In the genomic region with DNA sequence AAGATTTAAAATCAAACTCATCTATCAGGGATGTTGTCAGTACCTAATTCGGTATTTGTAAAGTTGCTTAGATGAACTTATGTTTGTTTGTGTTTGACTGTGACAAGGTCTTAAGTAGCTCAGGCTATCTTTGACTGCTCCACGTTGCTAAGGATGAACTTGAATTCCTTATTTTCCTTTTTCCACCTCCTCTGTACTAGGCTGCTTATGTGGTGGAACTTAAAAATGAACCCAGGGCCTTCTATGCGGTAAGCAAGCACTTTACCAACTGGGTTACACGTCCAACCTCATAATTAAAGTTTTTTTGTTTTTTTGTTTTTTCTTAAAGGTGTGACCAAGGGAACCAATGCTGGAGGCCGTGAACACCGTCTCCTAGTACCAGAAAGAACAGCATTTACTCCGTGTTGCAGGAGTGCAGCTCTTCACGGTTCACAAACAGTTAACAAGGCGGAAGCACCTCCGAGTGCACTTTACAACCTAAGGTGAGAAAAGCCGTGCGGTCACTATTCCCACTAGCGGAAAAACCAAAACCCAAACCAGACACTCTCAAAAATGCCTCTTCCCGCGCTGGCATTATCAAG, we compare ENCODE assay signal across 8 mouse cellular contexts. TPM values are rescaled to one million over a fixed set of nuclear protein-coding genes. Genes with fewer than 3 reads are reported as not detected.
DNase-seq lines count a peak whose midpoint lies in the region; ATAC-seq and TF ChIP-seq lines count a peak whose summit lies in the region.

Zcchc7 (plus strand) TSS at position 325 of the 581 bp plus-strand sequence.

- TF ChIP-seq CTCF in Patski (IDR thresholded peaks at IDR 0.05) = no peak
- TF ChIP-seq CTCF in liver, postnatal 0 days (IDR thresholded peaks at IDR 0.05; ENCODE audit: low read depth) = no peak

- no peak for TF ChIP-seq EP300 in liver, postnatal 0 days (IDR thresholded peaks at IDR 0.05; ENCODE audit: low read depth)

- in situ Hi-C loops in Patski (cut with MboI; ENCODE audit: low pct_unique_long_range_greater_than_20kb) = no loop called here

- H3K9me3 ChIP-seq in kidney, embryonic 14.5 days (ENCODE audit: control insufficient read depth, low read length) = no peaks in the 10 kb centered on the region
- H3K9me3 ChIP-seq in forebrain, embryonic 14.5 days (replicated peaks; ENCODE audit: control insufficient read depth, low read length) = no peaks in the 10 kb centered on the region
- H3K9me3 ChIP-seq in hindbrain, embryonic 14.5 days (ENCODE audit: control insufficient read depth, low read length) = no peaks in the 10 kb centered on the region
- H3K9me3 ChIP-seq in liver, postnatal 0 days (ENCODE audit: low read length) = no peaks in the 10 kb centered on the region

- CTCF ChIA-PET in Patski (lab: Charles Lee) = no interaction called here

- WGBS in kidney, embryonic 14.5 days = 6% methylated on average over 15 of the region's 15 CpGs
- WGBS in forebrain, embryonic 14.5 days = 5% methylated on average over 15 of the region's 15 CpGs
- WGBS in hindbrain, embryonic 14.5 days = 5% methylated on average over 15 of the region's 15 CpGs
- WGBS in liver, postnatal 0 days (ENCODE audit: insufficient replicate concordance) = 5% methylated on average over 15 of the region's 15 CpGs

- peak within 1 kb of the TSS; percentile 73 for H3K4me2 ChIP-seq in kidney, embryonic 14.5 days (replicated peaks; ENCODE audit: low read depth, low read length)
- peak within 1 kb of the TSS; percentile 86 for H3K4me2 ChIP-seq in forebrain, embryonic 14.5 days (ENCODE audit: low read length)
- peak within 1 kb of the TSS; percentile 74 for H3K4me2 ChIP-seq in hindbrain, embryonic 14.5 days (replicated peaks)
- H3K4me2 ChIP-seq in liver, postnatal 0 days (ENCODE audit: low read depth, low read length) = peak within 1 kb of the TSS; percentile 78

- no peaks in the 10 kb centered on the region for H3K27me3 ChIP-seq in kidney, embryonic 14.5 days (ENCODE audit: control insufficient read depth, insufficient read depth, low read length)
- peaks cover 5% of the 10 kb centered on the region for H3K27me3 ChIP-seq in Patski
- no peaks in the 10 kb centered on the region for H3K27me3 ChIP-seq in forebrain, embryonic 14.5 days (replicated peaks; ENCODE audit: control insufficient read depth, insufficient read depth, low read length)
- H3K27me3 ChIP-seq in hindbrain, embryonic 14.5 days (ENCODE audit: control insufficient read depth, insufficient read depth, low read length) = no peaks in the 10 kb centered on the region
- no peaks in the 10 kb centered on the region for H3K27me3 ChIP-seq in liver, postnatal 0 days (ENCODE audit: insufficient read depth, low read length)

- ATAC-seq in kidney, embryonic 14.5 days (ENCODE audit: low FRiP score, low TSS enrichment) = peak; percentile 52
- no peak for ATAC-seq in Patski
- ATAC-seq in forebrain, embryonic 14.5 days = peak; percentile 47
- peak; percentile 67; the same call in 1 of the 2 replicates for ATAC-seq in hindbrain, embryonic 14.5 days (ENCODE audit: low FRiP score)
- peak; percentile 45 for ATAC-seq in liver, postnatal 0 days

- peaks cover 3% of the 10 kb centered on the region; the same call in 1 of the 2 replicates for H3K4me1 ChIP-seq in kidney, embryonic 14.5 days (ENCODE audit: control insufficient read depth, insufficient read depth, low read length)
- H3K4me1 ChIP-seq in forebrain, embryonic 14.5 days (ENCODE audit: control insufficient read depth, insufficient read depth, low read length) = no peaks in the 10 kb centered on the region
- peaks cover 15% of the 10 kb centered on the region; the same call in 1 of the 2 replicates for H3K4me1 ChIP-seq in hindbrain, embryonic 14.5 days (replicated peaks; ENCODE audit: control insufficient read depth, insufficient read depth, low read length)
- H3K4me1 ChIP-seq in liver, postnatal 0 days (ENCODE audit: insufficient read depth) = 0 out of 2 replicates have a peak, but pooled peaks cover 8% of the 10 kb centered on the region

- POLR2A ChIA-PET in Patski (lab: Charles Lee) = interaction anchor here (0.5 to 0.6 kb wide), 2 partner anchors 132 to 729 kb away, joined by 3 to 4 read pairs; no protein-coding TSS in a partner anchor

- H3K9ac ChIP-seq in kidney, embryonic 14.5 days (ENCODE audit: low read depth, low read length) = peak within 1 kb of the TSS; percentile 92
- peak within 1 kb of the TSS; percentile 94 for H3K9ac ChIP-seq in forebrain, embryonic 14.5 days (ENCODE audit: low read length)
- peak within 1 kb of the TSS; percentile 71 for H3K9ac ChIP-seq in hindbrain, embryonic 14.5 days
- H3K9ac ChIP-seq in liver, postnatal 0 days (replicated peaks) = peak within 1 kb of the TSS; percentile 99

- no peak for DNase-seq in kidney, adult 8-10 months
- DNase-seq in Patski (ENCODE audit: low read depth, low spot score) = peak; percentile 10
- no peak for DNase-seq in forebrain, embryonic 14.5 days (ENCODE audit: low spot score)
- no peak for DNase-seq in hindbrain, embryonic 14.5 days (ENCODE audit: low spot score)
- DNase-seq in liver, postnatal 0 days = no peak
- no peak for DNase-seq in Muller cell, postnatal 12 days (ENCODE audit: inconsistent ontology term)
- DNase-seq in spleen, postnatal 4 days (ENCODE audit: low spot score in 2 of 2) = no peak

- no peaks in the 10 kb centered on the region for H3K36me3 ChIP-seq in kidney, embryonic 14.5 days (ENCODE audit: control insufficient read depth, insufficient read depth, low read length)
- no peaks in the 10 kb centered on the region for H3K36me3 ChIP-seq in forebrain, embryonic 14.5 days (ENCODE audit: control insufficient read depth, insufficient read depth, low read length)
- no peaks in the 10 kb centered on the region for H3K36me3 ChIP-seq in hindbrain, embryonic 14.5 days (replicated peaks; ENCODE audit: control insufficient read depth, insufficient read depth)
- no peaks in the 10 kb centered on the region for H3K36me3 ChIP-seq in liver, postnatal 0 days (replicated peaks; ENCODE audit: insufficient read depth, low read length)

- H3K4me3 ChIP-seq in kidney, embryonic 14.5 days (ENCODE audit: low read length) = peak within 1 kb of the TSS; percentile 96
- peak within 1 kb of the TSS; percentile 87 for H3K4me3 ChIP-seq in forebrain, embryonic 14.5 days (ENCODE audit: low read depth, low read length)
- peak within 1 kb of the TSS; percentile 57 for H3K4me3 ChIP-seq in hindbrain, embryonic 14.5 days (replicated peaks; ENCODE audit: low read length)
- H3K4me3 ChIP-seq in liver, postnatal 0 days (ENCODE audit: low read depth, low read length) = peak within 1 kb of the TSS; percentile 99

- H3K27ac ChIP-seq in kidney, embryonic 14.5 days (ENCODE audit: low read depth, low read length) = peak within 1 kb of the TSS; percentile 94
- peak within 1 kb of the TSS; percentile 86 for H3K27ac ChIP-seq in forebrain, embryonic 14.5 days (ENCODE audit: low read depth, low read length)
- peak within 1 kb of the TSS; percentile 85 for H3K27ac ChIP-seq in hindbrain, embryonic 14.5 days
- H3K27ac ChIP-seq in liver, postnatal 0 days (ENCODE audit: low read depth) = peak within 1 kb of the TSS; percentile 99

RNA-seq across cellular contexts. Expression of gene Zcchc7, which starts in this region (rescaled TPM):
- polyA plus RNA-seq in kidney, embryonic 14.5 days (2014; fragmentation: Nextera tagmentation; extraction: Ambion mirVana) = 35.0 and 37.9 TPM in 2 replicates
- 22.1 TPM for polyA plus RNA-seq in Patski (2021)
- 23.2 and 32.1 TPM in 2 replicates for polyA plus RNA-seq in forebrain, embryonic 14.5 days (2014; fragmentation: Nextera tagmentation; extraction: Ambion mirVana)
- 34.3 and 38.5 TPM in 2 replicates for polyA plus RNA-seq in hindbrain, embryonic 14.5 days (2014; fragmentation: Nextera tagmentation; extraction: Ambion mirVana)
- polyA plus RNA-seq in liver, postnatal 0 days (2015; fragmentation: Nextera tagmentation; extraction: Ambion mirVana) = 19.6 and 19.8 TPM in 2 replicates
